Mouse (Mus musculus) E14TG2a.4 (cell line): ENCODE results near the gene Il18.

Source experiments
- CTCF ChIP-seq: conservative IDR thresholded peaks from 2 replicates; pipeline ENCODE4 v1.5.1; 2014; ENCODE audit warnings: low read length
- NANOG ChIP-seq: IDR thresholded peaks from 2 replicates; pipeline ENCODE4 v1.6.1; 2014; ENCODE audit warnings: borderline replicate concordance, low read length, mixed read lengths
- POU5F1 ChIP-seq: IDR thresholded peaks from 2 replicates; pipeline ENCODE4 v1.6.1; 2014; ENCODE audit warnings: low read length, borderline replicate concordance

GRCm38 (mm10) chr9:50540170-50540569 is 14.5 kb upstream of the Il18 start:
- TF ChIP-seq CTCF (no peak), POU5F1 (no peak), NANOG (no peak)
